Mouse (Mus musculus) right cerebral cortex, postnatal 14 days (tissue): ENCODE measurements around the gene Astn2.
A peak's percentile ranks its signal among the peaks of the same experiment; 100 is the strongest.

Experiments
- DNase-seq: peaks from one replicate; pipeline ENCODE4 v3.0.0; 2022

The Astn2 gene

GRCm38 (mm10) chr4:65832971-65833370, 571.4 kb downstream of the Astn2 start:
- DNase-seq, result no peak

DNA sequence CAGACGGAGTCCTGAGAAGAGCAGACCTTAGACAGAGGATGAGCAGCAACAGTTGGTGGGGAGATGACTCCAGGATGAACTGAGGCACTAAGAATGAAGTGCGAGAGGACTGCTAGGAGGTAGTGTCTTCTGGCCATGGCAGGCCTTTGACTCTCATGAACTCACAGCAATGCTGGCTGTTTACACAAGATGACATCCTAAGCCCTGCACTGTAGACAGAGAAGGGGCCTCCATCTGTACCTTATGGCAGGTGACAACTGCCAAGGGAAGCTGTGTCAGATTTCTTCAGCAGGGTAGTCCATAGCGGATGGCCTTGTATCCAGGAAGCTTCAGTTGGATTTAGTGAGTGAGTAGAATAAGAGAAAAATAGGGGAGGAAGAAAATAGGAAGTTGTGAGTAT, 572.5 kb downstream of the Astn2 start:
- DNase-seq, result no peak

DNA sequence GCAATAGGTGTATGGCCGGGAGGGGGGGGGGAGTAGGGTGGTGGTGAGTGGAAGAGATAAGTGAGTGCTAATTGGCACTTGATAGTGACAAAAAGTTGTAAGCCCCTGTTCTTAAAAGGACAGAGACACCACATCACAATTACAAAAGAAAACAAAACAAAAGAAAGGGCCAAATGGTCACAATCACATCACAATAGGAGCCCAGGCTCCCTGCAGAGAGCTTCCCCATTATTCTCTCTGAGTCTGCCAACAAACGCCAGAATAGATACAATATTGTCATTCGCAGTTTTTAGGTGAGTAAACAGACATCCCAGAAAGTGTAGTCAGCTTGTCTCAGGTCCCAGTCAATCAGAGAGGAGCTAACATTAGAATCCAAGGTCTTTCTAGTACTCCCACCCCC, 573.9 kb downstream of the Astn2 start:
- DNase-seq, result no peak

DNA sequence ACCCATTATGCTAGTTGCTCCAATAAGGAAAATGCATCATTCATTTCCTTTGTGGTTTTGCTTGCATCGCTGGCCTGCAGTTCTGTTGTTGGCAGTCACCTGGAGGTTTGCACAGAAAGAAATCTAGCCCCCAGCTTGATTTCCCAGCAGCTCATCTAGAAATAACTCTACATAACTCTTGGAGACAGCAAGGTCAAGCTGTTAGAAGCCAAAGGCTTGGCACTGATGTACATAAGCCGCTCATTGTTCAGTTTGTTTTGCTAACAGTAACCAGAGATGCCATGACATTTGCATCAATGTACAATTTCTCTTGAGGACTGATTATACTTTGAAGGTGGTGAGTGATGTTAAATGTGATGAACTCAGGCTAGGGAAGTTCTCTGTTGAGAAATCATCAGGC, 583.3 kb downstream of the Astn2 start:
- DNase-seq, result no peak

DNA sequence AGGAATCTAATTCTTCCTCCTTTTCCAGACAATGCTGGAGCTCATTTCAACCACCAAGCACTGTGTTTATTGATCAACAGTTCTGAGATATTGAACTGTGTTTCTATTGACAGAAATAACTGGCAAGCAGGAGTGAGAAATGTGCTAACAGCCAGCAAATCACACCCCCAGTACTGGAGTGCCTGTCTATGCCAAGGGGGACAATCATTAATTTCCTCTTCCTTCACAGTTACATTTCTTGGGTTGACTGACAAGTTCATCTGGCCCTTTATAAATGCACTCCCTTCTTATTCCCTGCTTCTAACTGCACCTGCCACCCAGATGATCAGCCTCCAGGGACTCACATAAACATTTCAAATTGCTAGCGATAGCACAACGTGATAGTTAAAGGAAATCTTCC, 584.2 kb downstream of the Astn2 start:
- no peak for DNase-seq

DNA sequence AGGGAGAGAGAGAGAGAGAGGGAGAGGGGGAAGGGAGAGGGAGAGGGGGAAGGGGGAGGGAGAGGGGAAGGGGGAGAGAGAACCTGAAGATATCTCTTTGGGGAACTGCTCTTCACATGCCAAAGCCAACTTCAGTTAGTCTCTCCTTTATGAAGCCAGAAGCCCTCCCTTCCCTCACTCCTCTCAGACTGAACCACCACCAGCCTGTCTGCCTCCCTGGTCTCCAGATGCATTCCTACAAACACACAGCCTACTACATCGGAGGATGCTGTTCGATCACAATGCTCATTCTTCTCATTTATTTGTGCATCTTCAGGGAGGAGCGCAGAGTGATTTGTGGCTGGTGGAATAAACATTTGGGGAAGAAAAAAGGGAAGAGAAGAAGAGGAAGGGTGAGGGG, 584.6 kb downstream of the Astn2 start:
- DNase-seq, result no peak

DNA sequence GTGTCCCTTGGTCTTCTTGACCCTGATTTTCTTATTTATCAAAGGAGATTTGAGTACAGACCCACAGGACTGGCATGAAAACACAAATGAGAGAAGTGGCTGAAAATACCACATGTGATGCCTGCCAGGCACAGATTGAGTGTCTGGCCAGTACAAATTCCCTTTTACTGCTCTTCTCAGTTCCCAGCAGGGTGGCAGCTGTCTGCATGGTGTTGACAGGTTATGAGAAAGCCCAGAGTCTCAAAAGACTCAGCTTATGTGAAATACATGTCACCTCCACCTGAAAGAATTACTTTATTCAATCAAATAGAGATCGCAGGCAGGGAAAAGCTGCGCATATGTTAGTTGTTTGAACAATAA, 590.3 kb downstream of the Astn2 start:
- no peak for DNase-seq

DNA sequence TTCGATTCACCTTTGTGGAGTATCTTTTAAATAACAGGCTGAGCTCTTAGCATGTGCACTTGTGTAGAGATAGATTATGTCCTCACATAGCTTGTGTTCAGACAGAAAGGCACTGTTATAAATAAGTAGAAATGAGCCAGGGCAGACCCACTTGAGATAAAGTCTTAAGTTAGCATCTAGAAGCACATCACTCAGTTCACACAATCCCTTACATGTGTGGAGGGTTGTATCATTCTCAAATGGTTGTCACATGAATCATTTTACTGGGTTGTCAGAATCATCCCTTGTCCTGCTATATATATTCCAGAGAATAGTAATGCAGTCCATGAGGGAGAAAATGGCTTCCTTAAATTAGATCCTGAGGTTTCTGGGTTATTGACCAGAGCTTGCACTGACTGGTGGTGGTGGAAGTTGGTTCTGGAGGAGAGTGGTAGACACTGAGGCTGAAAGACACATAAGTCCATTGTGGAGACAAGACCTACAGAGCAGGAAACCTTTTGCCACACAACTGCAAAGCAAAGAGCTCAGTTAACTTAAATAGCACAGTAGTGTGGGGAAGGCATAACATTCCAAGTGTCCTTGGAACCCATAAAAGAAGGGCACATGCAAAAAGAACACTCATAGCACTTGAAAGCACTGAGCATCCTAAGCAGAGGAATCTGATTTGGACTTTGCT, 590.8 kb downstream of the Astn2 start:
- no peak for DNase-seq

DNA sequence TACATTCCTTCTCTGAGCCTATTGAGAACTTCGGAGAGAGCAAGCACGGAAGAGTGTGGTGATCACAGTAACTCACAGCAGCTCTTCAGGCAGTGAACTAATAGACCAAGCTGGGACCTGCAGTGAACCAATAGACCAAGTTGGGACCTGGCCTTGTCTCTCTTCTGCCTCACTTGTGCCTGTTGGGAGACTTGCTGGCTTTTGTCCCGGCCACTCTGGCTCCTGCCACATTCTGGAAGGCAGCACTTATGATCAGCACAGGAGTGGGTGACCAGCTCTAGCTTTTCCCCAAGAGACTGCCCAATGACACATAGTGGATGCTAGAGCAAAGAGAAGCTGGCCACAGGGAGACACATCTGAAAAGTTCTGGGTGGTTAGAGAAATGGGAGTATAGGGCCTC, 597.1 kb downstream of the Astn2 start:
- DNase-seq, result no peak

DNA sequence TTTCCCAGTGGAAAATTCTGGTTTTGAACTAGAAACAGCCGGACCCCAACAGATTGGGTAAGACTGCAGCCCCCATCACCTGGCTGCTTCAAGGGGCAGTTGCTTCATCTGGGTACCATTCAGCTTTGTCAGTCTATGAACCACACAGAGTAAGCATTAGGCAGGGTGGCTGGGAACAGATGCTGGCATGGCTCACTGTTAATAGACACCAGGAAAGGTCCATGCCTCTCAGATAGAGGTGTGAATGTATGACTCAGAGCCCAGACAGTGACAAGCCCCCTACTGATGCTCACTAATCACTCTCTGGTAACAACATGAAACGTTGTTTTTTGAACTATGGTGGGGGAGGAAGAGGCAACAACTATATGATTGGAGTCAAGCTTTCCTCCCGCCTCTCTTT, 603.2 kb downstream of the Astn2 start:
- no peak for DNase-seq

DNA sequence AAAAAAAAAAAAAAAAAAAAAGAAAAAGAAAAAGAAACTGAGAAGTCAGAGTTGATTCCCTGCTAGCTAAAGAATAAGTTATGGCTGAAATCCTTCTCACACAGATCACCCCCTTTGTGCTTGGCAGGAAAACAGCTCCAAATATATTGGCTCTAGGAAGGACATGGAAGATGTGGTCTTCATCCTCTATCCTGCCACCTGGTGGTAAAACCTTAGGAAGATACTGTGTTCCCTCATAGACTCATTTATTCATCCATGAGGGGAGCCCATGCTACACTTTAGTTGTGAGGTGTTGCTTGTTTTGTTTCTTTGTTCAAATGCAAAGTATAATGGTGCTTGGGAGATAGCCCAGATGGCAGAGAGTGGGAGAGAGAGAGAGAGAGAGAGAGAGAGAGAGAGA, 613.4 kb downstream of the Astn2 start:
- no peak for DNase-seq

- no peak for DNase-seq
These were observed 630.9 kb downstream of the Astn2 start for GRCm38 (mm10) chr4:65773368-65774010.

DNA sequence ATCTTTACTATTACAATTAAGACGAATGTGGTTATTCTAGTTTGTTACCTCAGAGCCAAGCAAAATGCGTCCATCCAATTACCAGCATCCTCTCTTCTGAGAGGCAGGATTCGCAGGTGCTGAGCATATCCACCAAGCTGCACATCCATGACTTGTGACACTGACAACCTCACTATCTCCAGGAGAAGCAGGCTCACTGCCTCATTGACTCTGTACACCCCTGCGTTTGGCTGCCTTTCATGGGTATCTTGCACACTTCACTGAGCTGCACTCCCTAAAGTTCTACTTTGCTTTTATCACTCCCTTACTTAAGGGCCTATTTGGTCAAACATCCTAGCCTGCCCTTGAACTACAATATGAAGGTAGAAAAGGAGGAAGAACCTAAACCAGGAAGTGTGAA, 633.5 kb downstream of the Astn2 start:
- no peak for DNase-seq

GRCm38 (mm10) chr4:65767919-65768318, 636.5 kb downstream of the Astn2 start:
- peak; percentile 8 for DNase-seq

GRCm38 (mm10) chr4:65767431-65767830, 637.0 kb downstream of the Astn2 start:
- DNase-seq, result no peak

DNA sequence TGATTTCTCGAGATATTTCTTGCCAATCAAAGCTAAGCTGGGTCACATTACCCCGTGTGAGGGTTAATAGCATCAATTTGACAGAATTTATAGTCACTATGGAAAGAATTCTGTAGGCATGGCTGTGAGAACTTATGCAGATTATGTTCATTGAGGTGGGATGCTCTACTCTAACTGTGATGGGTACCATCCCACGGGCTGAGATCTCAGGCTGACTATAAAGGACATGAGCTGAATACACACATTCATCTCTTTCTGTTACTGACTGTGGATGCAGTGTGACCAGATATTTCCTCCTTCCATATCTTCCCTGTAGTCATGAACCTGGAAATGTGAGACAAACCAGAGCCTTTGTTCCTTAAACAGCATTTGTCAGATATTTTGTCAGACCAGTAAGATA, 639.1 kb downstream of the Astn2 start:
- DNase-seq, result no peak

DNA sequence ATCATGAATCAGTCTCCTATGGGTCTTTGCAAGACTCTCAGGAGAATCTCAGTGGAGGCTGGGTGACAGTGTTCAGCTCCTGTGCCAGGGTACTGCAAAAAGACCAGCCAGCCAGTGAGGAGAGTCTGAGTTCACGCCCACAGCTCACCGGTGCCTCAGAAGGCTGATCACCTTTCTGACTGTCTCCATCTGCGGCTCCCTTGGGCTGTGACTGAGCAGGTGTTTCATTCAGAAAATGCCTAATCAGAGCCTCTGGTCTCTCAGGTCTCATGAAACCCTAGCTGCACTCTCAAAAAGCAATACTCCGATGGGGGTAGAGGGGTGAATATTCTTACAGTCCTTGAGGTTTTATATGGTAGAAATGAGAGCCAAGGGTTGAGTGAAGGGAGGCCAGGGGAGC, 640.1 kb downstream of the Astn2 start:
- DNase-seq, result no peak

DNA sequence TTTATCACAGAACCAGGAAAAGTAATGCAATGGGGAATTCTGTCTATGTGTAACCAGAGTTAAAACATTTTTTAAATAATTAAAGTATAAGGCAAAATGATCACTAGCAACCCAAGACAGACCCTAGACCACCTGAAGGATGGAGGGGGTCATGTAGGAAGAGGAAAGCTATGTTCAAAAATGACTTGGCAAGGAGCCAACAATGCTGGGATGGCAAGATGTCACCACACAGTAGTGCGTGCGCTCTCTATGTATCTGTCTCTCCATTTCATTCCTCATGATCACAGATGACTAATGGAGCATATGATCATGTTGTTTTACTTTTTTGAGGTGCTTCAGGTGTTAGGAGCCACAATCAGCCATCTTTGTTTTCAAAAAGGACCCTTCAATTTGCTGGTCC, 640.6 kb downstream of the Astn2 start:
- no peak for DNase-seq

DNA sequence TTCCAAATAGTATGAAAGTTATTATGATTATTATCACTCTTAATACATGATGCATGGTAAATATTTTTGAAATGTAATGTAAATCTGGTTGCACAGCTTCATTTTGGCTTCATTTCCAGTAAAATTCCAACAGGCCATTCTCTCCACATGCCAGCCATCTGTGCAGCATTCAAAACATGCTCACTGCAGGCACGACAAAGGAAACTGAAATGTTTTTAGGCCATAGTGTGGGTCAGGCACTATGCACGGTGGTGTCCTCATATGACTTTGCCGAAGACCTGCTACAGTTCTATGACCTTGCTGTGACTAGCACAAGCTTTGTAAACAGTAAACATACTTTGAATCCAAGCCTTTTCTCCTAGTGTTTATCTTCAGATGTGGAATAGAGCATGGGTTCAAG, 642.3 kb downstream of the Astn2 start:
- DNase-seq, result no peak

- DNase-seq, result no peak
These were observed 642.8 kb downstream of the Astn2 start for GRCm38 (mm10) chr4:65761658-65762057.

DNA sequence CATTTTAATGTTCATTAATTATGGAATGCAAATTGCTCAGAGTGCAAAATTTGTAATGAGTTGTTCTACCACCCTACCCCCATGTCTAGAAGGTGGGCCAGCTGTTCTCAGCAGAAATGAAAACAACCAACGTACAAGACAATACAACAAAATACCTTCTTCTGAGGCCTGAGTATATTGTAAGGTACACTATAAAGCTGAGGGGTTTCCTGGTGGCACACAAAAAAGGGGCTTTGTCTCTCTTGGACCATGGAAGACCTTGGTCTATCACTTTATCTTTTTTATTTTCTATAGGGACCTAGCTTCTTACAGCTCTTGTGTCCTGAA, 645.6 kb downstream of the Astn2 start:
- DNase-seq, result no peak

- no peak for DNase-seq
These were observed 646.1 kb downstream of the Astn2 start for GRCm38 (mm10) chr4:65758174-65758874.

GRCm38 (mm10) chr4:65752941-65753340, 651.5 kb downstream of the Astn2 start:
- DNase-seq, result no peak

- no peak for DNase-seq
These were observed 659.6 kb downstream of the Astn2 start for GRCm38 (mm10) chr4:65744788-65745187.
